In genomic region chr1:156418170-156418569, GRCm38 (mm10) we compare ENCODE assay signal across 9 mouse cellular contexts. TPM values are rescaled to one million over a fixed set of nuclear protein-coding genes. Genes with fewer than 3 reads are reported as not detected.
DNase-seq lines count a peak whose midpoint lies in the region; ATAC-seq lines count a peak whose summit lies in the region.
"Had no signal": no experiment of that assay in that cellular context is flagged by ENCODE, and none has a peak within 500 bp of the region (broad histone marks: within the 10 kb centered on the region; RNA-seq: fewer than 3 reads in every experiment).

No protein-coding gene starts in this region.

- no peak overlapping the region for H3K4me3 ChIP-seq in hindbrain, embryonic 14.5 days (replicated peaks; ENCODE audit: low read length)
- H3K4me3 ChIP-seq in hindbrain, embryonic 16.5 days (ENCODE audit: low read length) = no peak overlapping the region
- H3K4me3 ChIP-seq: embryonic facial prominence, embryonic 15.5 days; liver, embryonic 15.5 days had no signal

- H3K27ac ChIP-seq in hindbrain, embryonic 14.5 days = no peak overlapping the region
- H3K27ac ChIP-seq in hindbrain, embryonic 16.5 days (ENCODE audit: low read depth, low read length) = no peak overlapping the region
- H3K27ac ChIP-seq: embryonic facial prominence, embryonic 15.5 days; liver, embryonic 15.5 days had no signal

- no peak for ATAC-seq in hindbrain, embryonic 14.5 days (ENCODE audit: low FRiP score)
- no peak for ATAC-seq in hindbrain, embryonic 16.5 days
- ATAC-seq in erythroid progenitor cell, adult 5-6 weeks (replicated peaks; ENCODE audit: low FRiP score, poor library complexity, severe bottlenecking) = no peak

- no peaks in the 10 kb centered on the region for H3K4me1 ChIP-seq in hindbrain, embryonic 14.5 days (replicated peaks; ENCODE audit: control insufficient read depth, insufficient read depth, low read length)
- H3K4me1 ChIP-seq in hindbrain, embryonic 16.5 days (ENCODE audit: control insufficient read depth, insufficient read depth, low read depth, low read length) = no peaks in the 10 kb centered on the region; the same call in 1 of the 2 replicates
- H3K4me1 ChIP-seq: embryonic facial prominence, embryonic 15.5 days had no signal

- no peaks in the 10 kb centered on the region for H3K36me3 ChIP-seq in hindbrain, embryonic 14.5 days (replicated peaks; ENCODE audit: control insufficient read depth, insufficient read depth)
- H3K36me3 ChIP-seq in hindbrain, embryonic 16.5 days (ENCODE audit: control insufficient read depth, insufficient read depth, low read length) = no peaks in the 10 kb centered on the region
- H3K36me3 ChIP-seq: embryonic facial prominence, embryonic 15.5 days; liver, embryonic 15.5 days had no signal

- no peak overlapping the region for H3K9ac ChIP-seq in hindbrain, embryonic 14.5 days
- H3K9ac ChIP-seq in hindbrain, embryonic 16.5 days (ENCODE audit: low read depth, low read length) = no peak overlapping the region
- H3K9ac ChIP-seq: embryonic facial prominence, embryonic 15.5 days; liver, embryonic 15.5 days had no signal

- 61% methylated on average over 4 of the region's 4 CpGs for WGBS in hindbrain, embryonic 14.5 days
- WGBS in hindbrain, embryonic 16.5 days = 60% methylated on average over 4 of the region's 4 CpGs

- no peaks in the 10 kb centered on the region for H3K27me3 ChIP-seq in hindbrain, embryonic 14.5 days (ENCODE audit: control insufficient read depth, insufficient read depth, low read length)
- H3K27me3 ChIP-seq in hindbrain, embryonic 16.5 days (replicated peaks; ENCODE audit: control insufficient read depth, insufficient read depth, low read length) = no peaks in the 10 kb centered on the region
- H3K27me3 ChIP-seq: embryonic facial prominence, embryonic 15.5 days; liver, embryonic 15.5 days had no signal

- peak; percentile 53 for DNase-seq in hindbrain, embryonic 14.5 days (ENCODE audit: low spot score)
- DNase-seq in 416B (ENCODE audit: low read depth) = peak; percentile 69
- DNase-seq in CD8-positive naive resting alpha-beta T cell, adult 2 months (ENCODE audit: low read depth in 2 of 2, low spot score in 2 of 2) = peak; percentile 51 to 71
- DNase-seq in embryo, embryonic 11 days = peak; percentile 30
- DNase-seq in lung, postnatal 25 days (ENCODE audit: low spot score) = peak; percentile 68

- H3K4me2 ChIP-seq in hindbrain, embryonic 14.5 days (replicated peaks) = no peak overlapping the region
- H3K4me2 ChIP-seq in hindbrain, embryonic 16.5 days (ENCODE audit: low read length) = no peak overlapping the region
- H3K4me2 ChIP-seq: embryonic facial prominence, embryonic 15.5 days; liver, embryonic 15.5 days had no signal

- H3K9me3 ChIP-seq in hindbrain, embryonic 14.5 days (ENCODE audit: control insufficient read depth, low read length) = peaks cover 9% of the 10 kb centered on the region; the same call in 1 of the 2 replicates
- H3K9me3 ChIP-seq in hindbrain, embryonic 16.5 days (ENCODE audit: control insufficient read depth, low read length) = no peaks in the 10 kb centered on the region
- H3K9me3 ChIP-seq: embryonic facial prominence, embryonic 15.5 days; liver, embryonic 15.5 days had no signal

RNA-seq across cellular contexts. Expression of gene Axdnd1, which starts 2.8 kb away (rescaled TPM):
- polyA plus RNA-seq in hindbrain, embryonic 14.5 days (2014; fragmentation: Nextera tagmentation; extraction: Ambion mirVana) = 0.13 and 0.27 TPM in 2 replicates
- 0.22 and 0.43 TPM in 2 replicates for polyA plus RNA-seq in hindbrain, embryonic 16.5 days (2015; fragmentation: Nextera tagmentation; extraction: Ambion mirVana)
- total RNA-seq in erythroid progenitor cell, adult 5-6 weeks (2015; ENCODE audit: low replicate concordance) = not detected in 2 replicates
- not detected in 2 replicates for total RNA-seq in erythroid progenitor cell, adult 5-6 weeks (2017; ENCODE audit: low replicate concordance)
- polyA plus RNA-seq: embryonic facial prominence, embryonic 15.5 days; liver, embryonic 15.5 days had no signal

RNA-seq across cellular contexts. Expression of gene Gm2000, which starts 52.3 kb away (rescaled TPM):
- polyA plus RNA-seq in hindbrain, embryonic 14.5 days (2014; fragmentation: Nextera tagmentation; extraction: Ambion mirVana) = 509 and 614 TPM in 2 replicates
- polyA plus RNA-seq in hindbrain, embryonic 16.5 days (2015; fragmentation: Nextera tagmentation; extraction: Ambion mirVana) = 424 and 530 TPM in 2 replicates
- total RNA-seq in erythroid progenitor cell, adult 5-6 weeks (2015; ENCODE audit: low replicate concordance) = 389 and 586 TPM in 2 replicates
- 571 and 609 TPM in 2 replicates for total RNA-seq in erythroid progenitor cell, adult 5-6 weeks (2017; ENCODE audit: low replicate concordance)

RNA-seq across cellular contexts. Expression of gene Soat1, which starts 56.0 kb away (rescaled TPM):
- polyA plus RNA-seq in hindbrain, embryonic 14.5 days (2014; fragmentation: Nextera tagmentation; extraction: Ambion mirVana) = 10.6 and 11.7 TPM in 2 replicates
- polyA plus RNA-seq in hindbrain, embryonic 16.5 days (2015; fragmentation: Nextera tagmentation; extraction: Ambion mirVana) = 11.3 and 12.6 TPM in 2 replicates
- total RNA-seq in erythroid progenitor cell, adult 5-6 weeks (2015; ENCODE audit: low replicate concordance) = 13.3 and 15.1 TPM in 2 replicates
- 6.5 and 8.6 TPM in 2 replicates for total RNA-seq in erythroid progenitor cell, adult 5-6 weeks (2017; ENCODE audit: low replicate concordance)
